Mouse (Mus musculus): ENCODE measurements around the gene Them7.

DNA sequence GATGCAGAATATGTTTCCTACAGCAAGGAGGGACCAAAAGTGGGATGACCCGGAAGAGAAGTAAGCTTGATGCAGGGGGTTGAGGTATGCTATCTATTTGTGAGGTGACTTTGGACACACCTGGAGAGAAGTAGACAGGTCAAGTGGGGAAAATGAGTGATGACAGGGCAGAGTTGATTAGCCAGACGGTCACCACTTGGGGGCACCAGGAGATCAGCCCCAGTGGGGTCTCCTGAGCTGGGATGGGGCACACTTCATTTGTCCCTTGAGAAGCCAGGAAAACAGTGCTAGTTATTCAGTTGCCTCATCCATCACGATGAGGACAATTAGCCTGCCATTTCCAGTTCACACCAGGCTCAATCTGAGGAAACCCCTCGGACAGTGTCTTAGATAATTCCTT is 143.5 kb downstream of the Them7 start:
- TF ChIP-seq CTCF (IDR thresholded peaks at IDR 0.05; ENCODE audit: low read depth) (peak; percentile 45), EP300 (optimal IDR thresholded peaks at IDR 0.05) (no peak)

All from stomach, postnatal 0 days (tissue).